15 mouse cellular contexts compared by ENCODE assay signal in genomic region chr15:81969173-81969572, GRCm38 (mm10). TPM values are rescaled to one million over a fixed set of nuclear protein-coding genes. Genes with fewer than 3 reads are reported as not detected.
A peak's percentile ranks its signal among the peaks of the same experiment; 100 is the strongest.
DNase-seq lines count a peak whose midpoint lies in the region; ATAC-seq and TF ChIP-seq lines count a peak whose summit lies in the region.
"Had no signal": no experiment of that assay in that cellular context is flagged by ENCODE, and none has a peak within 500 bp of the region (broad histone marks: within the 10 kb centered on the region; RNA-seq: fewer than 3 reads in every experiment).

No protein-coding gene starts in this region.

- no peaks in the 10 kb centered on the region for H3K79me2 ChIP-seq in C2C12 (ENCODE audit: control insufficient read depth, insufficient read depth)
- H3K79me2 ChIP-seq in liver, adult 2 months (ENCODE audit: control insufficient read depth, insufficient read depth, low read length) = no peaks in the 10 kb centered on the region

- TF ChIP-seq POLR2A in liver, adult 2 months (IDR thresholded peaks at IDR 0.05; ENCODE audit: extremely low read depth, insufficient read depth, low read length) = no peak

- H3K27ac ChIP-seq in liver, adult 2 months (replicated peaks; ENCODE audit: insufficient read depth, low read depth, low read length) = no peak overlapping the region
- H3K27ac ChIP-seq: forebrain, embryonic 13.5 days; heart, adult 2 months; hindbrain, embryonic 15.5 days; midbrain, embryonic 13.5 days had no signal

- no peak for TF ChIP-seq CTCF in C2C12 (IDR thresholded peaks at IDR 0.05; ENCODE audit: control insufficient read depth, insufficient read depth, insufficient read length)
- TF ChIP-seq CTCF in liver, adult 2 months (IDR thresholded peaks at IDR 0.05; ENCODE audit: low read depth, low read length) = no peak

- H3K27me3 ChIP-seq in C2C12 (ENCODE audit: control insufficient read depth, insufficient read depth, insufficient read length) = no peaks in the 10 kb centered on the region
- peaks cover 7% of the 10 kb centered on the region; the same call in 1 of the 2 replicates for H3K27me3 ChIP-seq in liver, adult 2 months (ENCODE audit: control insufficient read depth, insufficient read depth, low read length)
- H3K27me3 ChIP-seq: forebrain, embryonic 13.5 days; hindbrain, embryonic 15.5 days; midbrain, embryonic 13.5 days had no signal

- no peaks in the 10 kb centered on the region for H3K36me3 ChIP-seq in C2C12 (ENCODE audit: control insufficient read depth, insufficient read depth)
- no peaks in the 10 kb centered on the region for H3K36me3 ChIP-seq in liver, adult 2 months (ENCODE audit: control insufficient read depth, insufficient read depth, low read length)
- H3K36me3 ChIP-seq: hindbrain, embryonic 15.5 days; midbrain, embryonic 13.5 days had no signal

- peaks cover under 1% of the 10 kb centered on the region; the same call in 1 of the 2 replicates for H3K4me1 ChIP-seq in liver, adult 2 months (ENCODE audit: control insufficient read depth, insufficient read depth, low read length)
- H3K4me1 ChIP-seq: forebrain, embryonic 13.5 days; hindbrain, embryonic 15.5 days; midbrain, embryonic 13.5 days had no signal

- H3K4me3 ChIP-seq in C2C12 (ENCODE audit: insufficient read depth, poor library complexity, severe bottlenecking) = no peak overlapping the region
- H3K4me3 ChIP-seq in liver, adult 2 months (ENCODE audit: insufficient read depth, low read depth, low read length) = no peak overlapping the region
- H3K4me3 ChIP-seq: forebrain, embryonic 13.5 days; heart, adult 2 months; hindbrain, embryonic 15.5 days; midbrain, embryonic 13.5 days had no signal

- no peak overlapping the region for H3ac ChIP-seq in C2C12 (ENCODE audit: control insufficient read depth, insufficient read length, low read depth)

- no peaks in the 10 kb centered on the region for H3K79me3 ChIP-seq in C2C12 (ENCODE audit: low read depth)

- WGBS in liver, adult 2 months = 69% methylated on average over 7 of the region's 7 CpGs

- ATAC-seq in erythroblast, adult 5-6 weeks (replicated peaks; ENCODE audit: low FRiP score, poor library complexity, severe bottlenecking) = peak; percentile 96
- ATAC-seq: forebrain, embryonic 13.5 days; midbrain, embryonic 13.5 days had no signal

- DNase-seq in 416B (ENCODE audit: low read depth) = peak; percentile 87
- DNase-seq in liver, adult 2 months (ENCODE audit: extremely low read depth, low read depth, low spot score) = peak; percentile 35
- no peak for DNase-seq in frontal cortex, postnatal 14 days (ENCODE audit: low spot score in 2 of 2)
- DNase-seq in urinary bladder, adult 18-20 months (ENCODE audit: low spot score in 2 of 2) = no peak
- no peak for DNase-seq in layer of hippocampus, postnatal 36 days
- DNase-seq: adrenal gland, postnatal 36 days; cerebellum, postnatal 10 days had no signal

- H3K9ac ChIP-seq in liver, adult 2 months (ENCODE audit: low read depth, low read length) = no peak overlapping the region
- H3K9ac ChIP-seq: forebrain, embryonic 13.5 days; hindbrain, embryonic 15.5 days; midbrain, embryonic 13.5 days had no signal

TF ChIP-seq in C2C12, 6 proteins besides CTCF, POLR2A, EP300 and RAD21:
- TF ChIP-seq FOSL1 (IDR thresholded peaks at IDR 0.05; ENCODE audit: insufficient read depth, low read length, poor library complexity, severe bottlenecking) = no peak
- peak; percentile 27 for TF ChIP-seq MYOD1 (IDR thresholded peaks at IDR 0.05; ENCODE audit: control insufficient read depth, insufficient read length, low read depth)

RNA-seq across cellular contexts. Expression of gene Pmm1, which starts 8.4 kb away (rescaled TPM):
- 66.6 TPM for polyA plus RNA-seq in C2C12 (2012; fragmentation: generic; extraction: Trizol)
- total RNA-seq in erythroblast, adult 5-6 weeks (2015; ENCODE audit: low replicate concordance) = 2.3 and 20.3 TPM in 2 replicates
- total RNA-seq in erythroblast, adult 5-6 weeks (2017; ENCODE audit: low replicate concordance) = 3.9 and 9.5 TPM in 2 replicates
- 3.6 and 3.7 TPM in 2 replicates for total RNA-seq in liver, adult 2 months (2014; rRNA removed)
- polyA plus RNA-seq in liver, adult 2 months (2012; rRNA removed) = 4.9 and 6.8 TPM in 2 replicates
- total RNA-seq in layer of hippocampus, postnatal 36 days (2021) = 100 to 1,000 TPM; 209 to 220 TPM

RNA-seq across cellular contexts. Expression of gene 1700029P11Rik, which starts 11.2 kb away (rescaled TPM):
- polyA plus RNA-seq in C2C12 (2012; fragmentation: generic; extraction: Trizol) = not detected
- not detected in 2 replicates for total RNA-seq in erythroblast, adult 5-6 weeks (2015; ENCODE audit: low replicate concordance)
- total RNA-seq in erythroblast, adult 5-6 weeks (2017; ENCODE audit: low replicate concordance) = not detected in 2 replicates
- total RNA-seq in liver, adult 2 months (2014; rRNA removed) = not detected in 2 replicates
- polyA plus RNA-seq in liver, adult 2 months (2012; rRNA removed) = not detected in 2 replicates
- total RNA-seq in layer of hippocampus, postnatal 36 days (2021) = not detected
- total RNA-seq: adrenal gland, postnatal 36 days; heart, adult 2 months had no signal
- polyA plus RNA-seq: forebrain, embryonic 13.5 days; heart, adult 2 months; hindbrain, embryonic 15.5 days; midbrain, embryonic 13.5 days; spleen, adult 2 months; urinary bladder, adult 2 months had no signal

RNA-seq across cellular contexts. Expression of gene Xrcc6, which starts 18.5 kb away (rescaled TPM):
- polyA plus RNA-seq in C2C12 (2012; fragmentation: generic; extraction: Trizol) = 53.7 TPM
- total RNA-seq in erythroblast, adult 5-6 weeks (2015; ENCODE audit: low replicate concordance) = 17.6 and 41.7 TPM in 2 replicates
- total RNA-seq in erythroblast, adult 5-6 weeks (2017; ENCODE audit: low replicate concordance) = 23.6 and 52.2 TPM in 2 replicates
- total RNA-seq in liver, adult 2 months (2014; rRNA removed) = 18.2 and 22.8 TPM in 2 replicates
- 8.5 and 8.9 TPM in 2 replicates for polyA plus RNA-seq in liver, adult 2 months (2012; rRNA removed)
- total RNA-seq in layer of hippocampus, postnatal 36 days (2021) = 10 to 100 TPM; 25.5 to 27.2 TPM

RNA-seq across cellular contexts. Expression of gene Csdc2, which starts 32.6 kb away (rescaled TPM):
- 1.7 TPM for polyA plus RNA-seq in C2C12 (2012; fragmentation: generic; extraction: Trizol)
- total RNA-seq in erythroblast, adult 5-6 weeks (2015; ENCODE audit: low replicate concordance) = not detected in 2 replicates
- not detected in 2 replicates for total RNA-seq in erythroblast, adult 5-6 weeks (2017; ENCODE audit: low replicate concordance)
- 0.09 and 0.13 TPM in 2 replicates for total RNA-seq in liver, adult 2 months (2014; rRNA removed)
- 0.35 and 0.80 TPM in 2 replicates for polyA plus RNA-seq in liver, adult 2 months (2012; rRNA removed)
- 10 to 100 TPM; 74.5 to 77.1 TPM for total RNA-seq in layer of hippocampus, postnatal 36 days (2021)

RNA-seq across cellular contexts. Expression of gene Polr3h, which starts 43.1 kb away (rescaled TPM):
- polyA plus RNA-seq in C2C12 (2012; fragmentation: generic; extraction: Trizol) = 164 TPM
- 2.9 and 3.8 TPM in 2 replicates for total RNA-seq in erythroblast, adult 5-6 weeks (2015; ENCODE audit: low replicate concordance)
- 6.3 and 17.7 TPM in 2 replicates for total RNA-seq in erythroblast, adult 5-6 weeks (2017; ENCODE audit: low replicate concordance)
- total RNA-seq in liver, adult 2 months (2014; rRNA removed) = 6.4 and 7.3 TPM in 2 replicates
- polyA plus RNA-seq in liver, adult 2 months (2012; rRNA removed) = 6.8 and 8.3 TPM in 2 replicates
- total RNA-seq in layer of hippocampus, postnatal 36 days (2021) = 10 to 100 TPM; 44.5 to 48.2 TPM

Comparison
In these comparisons a context has a peak if more than half of its experiments do, and no peak if none do; other contexts are left out.
1. DNase-seq: peak in 416B (single experiment) and liver, adult 2 months (single experiment); none in frontal cortex, postnatal 14 days (0 of 2), urinary bladder, adult 18-20 months (0 of 2) and layer of hippocampus, postnatal 36 days (0 of 2).
2. RNA of gene Pmm1, which starts 8.4 kb away (total RNA-seq): 209 to 220 TPM in layer of hippocampus, postnatal 36 days; 2.3 to 20.3 TPM in erythroblast, adult 5-6 weeks and 3.6 to 3.7 TPM in liver, adult 2 months; every median in the first group is over 4 times any median in the second.